Mouse (Mus musculus) 416B (cell line): Measurements from ENCODE around the gene Capza2.
A peak's percentile ranks its signal among the peaks of the same experiment; 100 is the strongest.

Experiments
- DNase-seq: peaks from one replicate; pipeline ENCODE4 v3.0.0; 2011; ENCODE audit warnings: low read depth

The Capza2 gene

GRCm38 (mm10) chr6:17635615-17636284 lies at the start of gene Capza2:
Capza2 (plus strand) TSS chr6:17636234.
- peak; percentile 70 for DNase-seq

- peak; percentile 82 for DNase-seq
Measured at GRCm38 (mm10) chr6:17589049-17589952, 46.7 kb upstream of the Capza2 start.

GRCm38 (mm10) chr6:17589953-17590627 lies 45.9 kb upstream of the Capza2 start:
- DNase-seq: peak; percentile 27

- peak; percentile 77 for DNase-seq
Measured at GRCm38 (mm10) chr6:17593971-17594370, 42.1 kb upstream of the Capza2 start.

- peak; percentile 31 for DNase-seq
Measured at GRCm38 (mm10) chr6:17595712-17596462, 40.1 kb upstream of the Capza2 start.

GRCm38 (mm10) chr6:17599373-17599772 lies 36.7 kb upstream of the Capza2 start:
- DNase-seq: no peak

- peak; percentile 65 for DNase-seq
Measured at GRCm38 (mm10) chr6:17601526-17601925, 34.5 kb upstream of the Capza2 start.

- no peak for DNase-seq
Measured at GRCm38 (mm10) chr6:17606915-17607314, 29.1 kb upstream of the Capza2 start.

- DNase-seq: no peak
Measured at GRCm38 (mm10) chr6:17611352-17612010, 24.6 kb upstream of the Capza2 start.

GRCm38 (mm10) chr6:17612652-17613051 lies 23.4 kb upstream of the Capza2 start:
- no peak for DNase-seq

GRCm38 (mm10) chr6:17620823-17621222 lies 15.2 kb upstream of the Capza2 start:
- no peak for DNase-seq

GRCm38 (mm10) chr6:17621436-17621835 lies 14.6 kb upstream of the Capza2 start:
- DNase-seq: no peak

- DNase-seq: no peak
Measured at GRCm38 (mm10) chr6:17628701-17629455, 7.2 kb upstream of the Capza2 start.

GRCm38 (mm10) chr6:17629756-17630155 lies 6.3 kb upstream of the Capza2 start:
- no peak for DNase-seq

GRCm38 (mm10) chr6:17631611-17632010 lies 4.4 kb upstream of the Capza2 start:
- DNase-seq: no peak

- peak; percentile 65 for DNase-seq
Measured at GRCm38 (mm10) chr6:17633819-17634218, 2.2 kb upstream of the Capza2 start.

GRCm38 (mm10) chr6:17634992-17635391 lies 1.0 kb upstream of the Capza2 start:
- peak; percentile 59 for DNase-seq

GRCm38 (mm10) chr6:17636764-17637170 lies 733 bp downstream of the Capza2 start:
- DNase-seq: peak; percentile 91

GRCm38 (mm10) chr6:17637205-17638203 lies 1.5 kb downstream of the Capza2 start:
- DNase-seq: peak; percentile 71
